Mouse (Mus musculus) granulocyte monocyte progenitor cell, adult 5-6 weeks (primary cell): ENCODE results near the gene Apobec1. TPM values are rescaled to one million over a fixed set of nuclear protein-coding genes. Genes with fewer than 3 reads are reported as not detected.
A peak's percentile ranks its signal among the peaks of the same experiment; 100 is the strongest.
"Not testable (repeated sequence)": the region's sequence is repeated elsewhere in the genome, so short reads cannot be mapped to it uniquely, and the experiment has no call there.

Experiments used
- ATAC-seq: replicated peaks from 2 replicates; pipeline ENCODE4 v1.8.0; 2016; ENCODE audit warnings: mild to moderate bottlenecking, moderate TSS enrichment, inconsistent platforms; ENCODE audit not compliant: poor library complexity, severe bottlenecking
- total RNA-seq, 2 experiments: library from RNA; stranded (forward) in 1 of 2; stranded (reverse) in 1 of 2; fragments of 200-712, 200-1000 nt in 1 of 2; fragments of >200 nt in 1 of 2; fragmentation: Nextera tagmentation in 1 of 2; gene quantifications; 2 replicates each; pipeline ENCODE4 v1.2.3; 2014 to 2017

The Apobec1 gene
- total RNA-seq, 2 experiments from 2014 or later, result 11.9 to 28.1 TPM

DNA sequence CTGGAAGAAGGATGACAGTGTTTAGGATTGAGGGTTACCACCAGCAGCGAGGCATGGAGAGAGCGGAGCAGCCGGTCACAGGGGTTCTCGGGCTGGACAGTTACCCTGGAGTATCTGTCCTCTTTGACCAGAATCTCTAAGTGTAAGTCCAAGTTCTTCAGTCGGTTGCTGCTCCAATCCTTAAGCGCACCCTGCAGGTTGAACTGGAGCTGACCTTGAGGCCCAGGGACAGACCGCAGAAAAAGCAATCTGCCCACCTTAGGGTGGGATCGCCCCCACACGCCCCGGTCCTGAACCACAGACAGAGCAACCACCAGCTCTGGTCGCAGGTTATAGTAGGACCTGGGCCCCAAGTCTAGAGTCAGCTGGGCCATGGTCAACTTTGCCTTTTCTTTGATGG lies 4.4 kb upstream of the Apobec1 start:
- ATAC-seq, result no peak

DNA sequence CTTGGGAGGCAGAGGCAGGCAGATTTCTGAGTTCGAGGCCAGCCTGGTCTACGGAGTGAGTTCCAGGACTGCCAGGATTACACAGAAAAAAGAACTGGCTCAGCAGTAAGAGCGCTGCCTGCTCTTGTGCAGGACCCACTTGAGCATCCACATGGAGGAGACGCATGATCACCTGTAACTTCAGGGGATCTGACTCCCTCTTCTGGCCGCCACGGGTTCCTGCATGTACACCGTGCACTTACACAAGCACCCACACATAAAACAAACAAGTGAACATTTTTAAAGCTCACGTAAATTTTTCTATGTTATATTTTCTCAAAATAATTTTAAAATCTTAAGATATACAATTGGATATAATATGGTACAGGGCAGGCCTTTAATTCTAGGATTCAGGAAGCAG lies 3.2 kb upstream of the Apobec1 start:
- peak; percentile 28; the same call in 1 of the 2 replicates for ATAC-seq

DNA sequence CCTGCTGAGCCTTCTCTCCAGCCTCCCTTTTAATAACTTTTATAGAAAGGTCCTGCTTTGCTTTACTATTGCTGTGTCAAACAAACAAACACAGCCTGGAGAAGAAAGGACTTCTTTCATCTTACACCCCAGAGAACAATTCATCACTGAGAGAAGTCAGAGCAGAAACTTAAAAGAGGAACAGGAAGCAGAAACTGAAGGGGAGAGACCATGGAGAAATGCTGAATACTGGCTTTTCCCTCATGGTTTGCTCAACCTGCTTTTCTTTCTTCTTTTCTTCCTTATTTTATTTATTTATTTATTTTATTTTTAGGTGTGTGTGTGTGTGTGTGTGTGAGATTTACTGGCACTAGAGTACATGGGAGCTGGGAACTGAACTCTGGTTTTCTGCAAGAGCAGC lies 2.0 kb upstream of the Apobec1 start:
- ATAC-seq, result peak; percentile 65

DNA sequence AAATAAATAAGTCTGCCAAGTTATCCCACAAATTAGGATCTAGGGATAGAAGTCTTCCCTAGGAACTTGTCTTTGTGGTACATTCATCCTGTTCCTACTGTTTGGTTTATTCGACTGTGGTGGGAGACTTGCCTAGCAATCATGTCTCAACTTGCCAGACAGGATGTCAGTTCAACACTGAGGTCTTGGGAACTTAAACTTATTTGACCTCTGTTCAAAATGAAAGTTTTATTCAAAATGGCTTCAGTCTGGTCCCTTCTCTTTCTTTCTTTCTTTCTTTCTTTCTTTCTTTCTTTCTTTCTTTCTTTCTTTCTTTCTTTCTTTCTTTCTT lies 713 bp upstream of the Apobec1 start:
- no peak for ATAC-seq

DNA sequence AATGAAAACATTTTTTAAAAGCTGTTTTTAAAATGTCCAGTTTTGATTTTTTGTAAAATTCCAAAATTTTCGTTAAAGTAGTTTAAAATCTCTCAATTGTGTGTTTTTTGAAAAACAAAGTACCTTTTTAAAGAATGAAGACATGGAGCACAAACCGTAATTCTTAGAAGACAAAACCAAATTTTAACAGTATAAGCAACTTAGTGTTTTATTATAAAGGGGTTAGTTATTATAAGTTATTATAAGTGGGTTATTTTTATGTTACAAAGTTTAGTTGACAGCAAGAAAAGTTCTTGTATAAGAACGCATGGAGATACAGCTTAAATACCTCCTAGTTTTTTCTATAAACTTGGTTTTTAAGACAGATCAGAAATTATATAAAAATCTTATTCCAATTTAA lies 629 bp downstream of the Apobec1 start:
- no peak for ATAC-seq

DNA sequence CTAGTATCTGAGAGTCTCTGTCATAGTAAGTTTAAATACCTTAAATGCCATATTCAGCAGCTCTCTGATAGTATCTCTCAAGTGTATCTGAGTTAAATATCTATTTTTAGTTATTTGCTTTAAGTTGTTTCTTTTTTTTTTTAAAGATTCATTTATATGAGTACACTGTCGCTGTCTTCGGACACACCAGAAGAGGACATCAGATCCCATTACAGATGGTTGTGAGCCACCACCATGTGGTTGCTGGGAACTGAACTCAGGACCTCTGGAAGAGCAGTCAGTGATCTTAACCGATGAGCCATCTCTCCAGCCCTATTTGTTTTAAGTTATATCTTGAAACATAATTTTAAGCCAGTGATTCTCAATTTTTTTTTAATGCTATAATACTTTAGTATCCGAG lies 1.2 kb downstream of the Apobec1 start:
- no peak for ATAC-seq

DNA sequence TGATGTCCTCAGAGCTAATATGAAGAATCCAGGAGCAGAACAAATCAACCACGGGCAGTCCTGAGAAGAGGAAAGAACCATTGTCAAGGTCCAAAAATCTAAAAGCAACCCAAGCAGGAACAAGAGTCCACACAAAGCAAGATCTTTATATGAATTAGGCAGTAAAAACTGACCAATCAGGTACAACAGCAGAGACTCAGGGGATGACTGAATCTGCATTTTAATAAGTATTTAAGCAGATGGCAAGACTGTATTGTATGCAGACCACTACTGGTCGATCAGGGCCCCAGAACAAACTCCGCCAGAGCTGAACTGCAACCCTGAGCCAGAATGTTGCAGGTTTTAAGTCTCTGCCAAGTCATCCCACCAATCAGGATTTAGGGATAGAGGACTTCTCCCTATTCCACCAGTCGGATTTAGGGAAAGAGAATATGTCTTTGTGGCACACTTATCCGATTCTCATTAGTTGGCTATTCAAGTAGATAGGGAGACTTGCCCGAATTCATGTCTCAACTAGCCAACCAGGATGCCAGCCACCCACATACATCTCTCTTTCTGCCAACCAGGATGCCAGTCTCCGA lies 2.1 kb downstream of the Apobec1 start:
- no peak for ATAC-seq

DNA sequence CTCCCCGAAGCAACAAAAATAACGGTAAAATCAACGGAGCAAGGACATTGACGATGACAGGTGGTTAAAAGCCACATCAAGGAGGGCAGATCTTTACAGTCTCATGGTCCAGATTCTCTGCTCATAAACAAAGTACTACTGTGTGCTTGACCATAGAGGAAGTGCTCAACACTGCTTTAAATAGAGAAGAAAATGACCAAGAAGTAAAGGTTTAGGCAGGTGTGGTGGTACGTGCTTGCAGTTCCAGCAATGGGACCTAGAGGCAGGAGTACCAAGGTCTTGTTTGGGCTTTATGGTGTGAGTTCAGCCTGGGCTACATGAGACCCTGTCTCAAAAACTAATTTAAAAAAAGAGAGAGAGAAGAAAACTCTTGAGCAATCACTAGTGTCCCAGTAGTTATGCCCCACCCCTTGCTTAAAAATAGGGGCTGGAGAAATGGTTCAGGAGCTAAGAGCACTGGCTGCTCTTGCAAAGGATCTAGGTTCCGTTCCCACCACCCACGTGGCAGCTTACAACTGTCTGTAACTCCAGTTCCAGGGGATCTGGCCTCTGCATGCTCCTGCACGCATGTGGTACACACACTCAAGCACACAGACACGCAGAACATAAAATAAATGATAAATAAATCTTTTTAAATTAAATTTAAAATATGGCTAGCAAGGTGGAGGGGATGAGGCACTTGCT lies 3.0 kb downstream of the Apobec1 start:
- ATAC-seq, result peak; percentile 7

DNA sequence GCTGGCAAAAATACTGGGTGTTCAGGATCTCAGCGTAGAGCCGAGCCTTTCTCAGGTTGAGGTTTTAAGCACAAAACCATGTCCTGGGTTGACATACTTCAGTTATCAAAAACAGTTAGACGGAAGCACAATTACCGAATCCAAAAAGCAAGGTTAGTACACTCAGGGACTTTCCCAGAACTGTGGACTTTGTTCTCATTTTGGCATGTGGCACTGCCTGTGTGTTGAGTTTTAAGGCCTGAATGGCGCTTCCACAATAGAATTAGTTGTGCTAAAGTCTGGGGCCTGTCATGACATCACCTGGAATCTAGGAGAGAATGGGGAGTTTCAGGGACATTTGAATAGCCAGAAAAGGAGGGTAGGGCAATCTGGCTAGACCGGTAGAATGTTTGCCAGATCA lies 3.8 kb downstream of the Apobec1 start:
- no peak for ATAC-seq

DNA sequence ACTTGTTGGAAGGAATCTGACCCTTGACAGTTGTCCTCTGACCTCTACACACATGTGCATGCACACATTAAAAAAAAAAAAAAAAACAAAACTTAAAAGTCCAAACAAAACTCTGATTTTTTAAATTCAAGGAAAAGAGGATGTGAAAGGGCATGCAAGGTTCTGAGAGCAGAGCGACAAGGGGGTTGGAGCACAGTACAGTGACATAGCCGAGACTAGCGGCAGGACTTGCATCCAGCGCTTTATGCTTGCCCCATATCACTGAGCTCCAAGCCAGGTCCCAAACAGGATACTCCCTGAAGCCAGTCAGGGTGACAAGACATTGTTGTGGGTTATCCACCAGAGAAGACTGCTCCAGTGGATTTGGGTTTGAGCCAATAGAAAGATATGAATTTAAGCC lies 4.2 kb downstream of the Apobec1 start:
- ATAC-seq, result peak; percentile 59

DNA sequence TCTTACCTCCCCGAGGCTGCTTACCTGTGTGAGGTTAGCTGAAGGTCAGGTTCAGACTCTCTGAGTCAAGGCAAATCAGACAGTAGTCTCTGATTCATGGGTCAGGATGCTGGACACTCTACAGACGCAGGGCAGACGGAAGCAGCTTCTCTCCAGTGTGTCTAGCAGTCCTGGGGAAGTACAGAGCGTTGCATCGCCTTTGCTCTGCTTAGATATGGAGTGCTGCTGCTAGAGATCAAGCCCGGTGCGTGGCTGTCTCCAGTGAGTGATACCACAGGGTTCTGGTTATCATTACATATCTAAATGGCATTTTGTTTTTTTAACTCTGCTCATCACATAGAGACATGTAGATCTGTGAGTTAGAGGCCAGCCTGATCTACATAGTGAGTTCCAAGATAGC lies 5.6 kb downstream of the Apobec1 start:
- no peak for ATAC-seq

DNA sequence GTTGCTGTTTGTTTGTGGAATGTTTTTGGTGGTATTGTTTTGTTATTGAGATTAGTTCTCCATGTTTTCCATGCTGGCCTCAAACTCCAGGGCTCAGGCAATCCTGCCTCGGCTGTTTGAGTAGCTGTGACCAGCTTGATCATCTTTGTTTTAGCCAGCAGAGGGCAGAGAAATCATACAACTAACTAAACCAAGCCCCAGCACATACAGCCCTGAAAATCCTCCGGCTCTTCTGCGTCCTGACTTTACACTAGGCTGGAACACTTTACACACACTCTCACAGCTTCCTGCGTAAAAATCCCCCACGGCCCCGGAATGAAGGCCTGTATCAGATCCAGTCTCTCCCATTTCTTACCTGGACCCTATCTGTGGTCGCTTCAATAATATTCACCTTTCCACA lies 6.6 kb downstream of the Apobec1 start:
- 0 out of 2 replicates have a peak, but pooled peaks have one; percentile 23 for ATAC-seq

DNA sequence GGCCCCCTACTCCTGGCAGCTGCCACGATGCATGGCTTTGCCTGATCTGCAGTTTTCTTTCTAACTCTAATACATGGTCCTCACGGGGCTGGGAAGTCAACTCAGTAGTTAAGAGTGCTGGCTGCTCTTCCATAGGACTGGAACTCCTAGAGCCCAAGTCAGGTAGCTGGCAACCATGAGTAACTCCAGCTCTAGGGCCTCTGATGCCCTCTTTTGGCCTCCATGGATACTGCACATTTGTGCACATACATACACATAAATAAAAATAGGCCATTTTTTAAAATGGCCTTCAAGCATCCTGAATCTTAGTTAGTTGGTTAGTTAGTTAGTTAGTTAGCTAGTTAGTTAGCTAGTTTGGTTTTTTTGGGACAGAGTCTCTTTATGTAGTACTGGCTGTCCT lies 9.3 kb downstream of the Apobec1 start:
- peak; percentile 38; the same call in 1 of the 2 replicates for ATAC-seq

DNA sequence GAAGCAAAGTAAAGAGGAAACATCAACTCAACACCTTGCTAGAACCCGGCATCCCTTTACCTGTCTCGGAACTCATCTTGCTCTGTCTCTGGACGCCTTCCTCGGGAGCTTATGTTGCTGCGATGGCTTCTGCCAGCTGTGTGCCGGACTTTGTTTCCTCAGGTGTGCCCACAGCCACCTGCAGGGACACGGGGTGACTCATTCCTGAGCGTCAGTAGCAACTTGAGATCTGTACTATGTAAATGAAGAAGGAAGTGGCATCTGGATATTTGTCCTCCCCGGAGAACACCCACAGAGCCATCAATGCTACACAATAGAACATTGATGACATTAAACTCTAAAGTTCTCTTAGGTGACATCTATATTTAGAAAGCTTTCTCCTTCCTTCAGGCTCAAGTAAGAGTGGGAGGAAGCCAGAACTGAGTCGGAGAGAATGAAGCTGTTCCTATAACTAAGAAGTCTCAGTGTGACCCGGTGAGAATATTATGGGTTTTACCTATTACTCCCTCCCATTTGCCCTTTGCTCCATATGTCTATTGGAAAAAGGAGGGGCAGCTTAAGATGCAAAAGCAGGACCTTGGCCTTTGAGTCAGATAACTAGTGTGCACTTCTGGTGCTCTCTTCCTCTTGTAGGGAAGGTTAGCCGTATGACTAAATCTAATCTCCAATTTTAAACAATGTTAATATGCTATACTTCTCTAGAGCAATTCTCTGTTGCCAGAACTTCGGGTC lies 11.1 kb downstream of the Apobec1 start:
- no peak for ATAC-seq

DNA sequence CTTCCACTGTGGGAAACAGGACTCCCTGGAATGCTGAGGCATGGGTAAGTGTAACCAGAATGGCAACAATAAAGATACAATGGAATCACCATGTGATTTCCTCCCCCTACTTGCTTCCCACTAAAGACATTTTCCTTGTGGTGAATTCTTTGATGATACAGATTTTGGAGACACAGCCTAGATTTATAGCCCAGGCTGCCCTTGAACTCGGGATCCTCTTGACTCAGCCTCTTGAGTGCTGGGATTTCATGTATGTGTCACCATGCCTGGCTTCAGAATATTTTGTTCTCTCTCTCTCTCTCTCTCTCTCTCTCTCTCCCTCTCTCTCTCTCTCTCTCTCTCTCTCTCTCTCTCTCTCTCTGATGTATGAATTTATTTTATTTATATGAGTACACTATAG lies 23.2 kb downstream of the Apobec1 start:
- ATAC-seq, result no peak

DNA sequence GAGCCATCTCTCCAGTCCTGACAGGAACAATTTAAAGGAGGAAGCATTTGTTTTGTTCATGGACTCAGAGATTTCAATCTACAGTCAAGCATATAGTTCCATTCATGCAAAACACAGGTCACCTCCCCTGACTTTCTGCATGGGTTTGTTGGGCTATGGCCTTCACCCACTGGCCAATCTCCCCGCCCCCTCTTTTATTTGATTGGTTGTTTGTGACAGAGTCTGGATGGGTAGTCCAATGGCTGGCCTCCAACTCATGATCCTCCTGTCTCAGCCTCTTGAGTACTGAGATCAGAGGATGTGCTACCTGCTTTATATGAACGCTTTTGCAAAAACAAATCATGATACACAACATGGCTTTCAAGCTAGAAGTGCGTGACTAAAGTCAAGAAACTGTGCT lies 25.2 kb downstream of the Apobec1 start:
- no peak for ATAC-seq

DNA sequence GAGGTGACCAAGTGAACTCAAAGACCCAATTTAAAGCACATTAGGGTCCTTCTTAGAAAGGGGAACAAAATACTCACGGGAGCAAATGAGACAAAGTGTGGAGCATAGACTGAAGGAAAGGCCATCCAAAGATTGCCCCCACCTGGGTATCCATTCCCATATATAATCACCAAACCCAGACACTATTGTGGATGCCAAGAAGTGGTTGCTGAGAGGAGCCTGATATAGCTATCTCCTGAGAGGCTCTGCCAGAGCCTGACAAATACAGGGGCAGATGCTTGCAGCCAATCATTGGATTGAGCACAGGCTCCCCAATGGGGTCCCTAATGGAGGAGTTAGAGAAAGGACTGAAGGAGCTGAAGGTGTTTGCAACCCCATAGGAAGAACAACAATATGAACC lies 27.2 kb downstream of the Apobec1 start:
- not testable (repeated sequence) for ATAC-seq

DNA sequence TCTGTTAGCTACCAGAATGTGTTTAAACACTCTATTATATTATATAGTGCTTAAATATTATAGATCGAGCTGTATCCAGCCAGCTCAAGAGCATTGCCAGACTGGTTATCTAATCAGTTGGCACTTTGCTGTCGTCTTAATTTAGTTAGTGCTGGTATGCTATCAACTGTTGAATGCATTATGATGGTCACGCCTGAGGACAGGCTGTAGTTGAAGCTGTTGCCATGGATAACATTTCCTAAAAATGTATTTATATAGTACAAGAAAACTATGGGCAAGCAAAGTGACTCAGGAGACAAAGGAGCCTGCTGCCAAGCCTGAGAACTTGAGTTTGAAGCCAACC lies 30.7 kb downstream of the Apobec1 start:
- ATAC-seq, result no peak; the same call in 1 of the 2 replicates

DNA sequence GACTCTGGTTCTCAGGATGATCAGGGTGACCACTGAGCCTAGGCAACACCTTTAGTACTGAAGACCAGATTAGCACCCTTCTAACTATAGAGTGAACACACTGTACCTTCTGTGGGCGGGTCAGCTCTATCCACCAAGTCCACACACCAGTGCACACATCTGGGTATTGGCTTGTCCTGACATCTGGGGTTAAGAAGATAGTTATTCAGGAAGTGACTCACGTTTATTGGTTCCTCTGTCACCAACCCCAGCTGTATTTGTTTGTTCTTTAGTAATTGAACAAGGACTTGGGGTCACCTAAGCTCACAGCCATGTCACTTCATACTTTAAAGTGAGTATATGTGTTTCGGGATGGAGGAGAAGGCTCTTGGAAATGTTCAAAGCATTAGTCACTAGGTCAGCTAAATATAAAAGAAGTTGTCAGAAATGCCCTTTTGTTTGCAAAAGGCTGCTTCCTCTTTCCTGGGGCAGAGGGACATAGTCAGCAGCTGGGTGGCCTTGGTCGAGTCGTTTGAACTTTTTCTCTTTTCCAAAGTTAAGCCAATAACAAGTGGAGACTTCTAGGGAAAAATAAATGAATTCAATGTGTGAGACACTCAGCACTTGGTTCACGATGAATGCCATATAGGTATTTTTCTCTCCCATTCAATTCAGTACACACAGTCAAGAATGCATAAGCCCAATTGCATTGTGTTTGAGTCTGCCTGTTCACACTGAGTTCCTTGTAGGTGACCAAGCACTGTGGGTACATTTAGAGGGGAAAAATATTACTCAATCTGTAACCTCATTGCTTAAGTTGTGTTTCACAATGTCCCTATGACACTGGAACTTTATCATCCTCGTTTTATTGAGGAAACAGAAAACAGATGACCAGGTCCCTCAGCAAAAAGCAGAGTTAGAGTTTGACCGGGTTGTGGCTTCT lies 31.3 kb downstream of the Apobec1 start:
- ATAC-seq, result peak; percentile 88

DNA sequence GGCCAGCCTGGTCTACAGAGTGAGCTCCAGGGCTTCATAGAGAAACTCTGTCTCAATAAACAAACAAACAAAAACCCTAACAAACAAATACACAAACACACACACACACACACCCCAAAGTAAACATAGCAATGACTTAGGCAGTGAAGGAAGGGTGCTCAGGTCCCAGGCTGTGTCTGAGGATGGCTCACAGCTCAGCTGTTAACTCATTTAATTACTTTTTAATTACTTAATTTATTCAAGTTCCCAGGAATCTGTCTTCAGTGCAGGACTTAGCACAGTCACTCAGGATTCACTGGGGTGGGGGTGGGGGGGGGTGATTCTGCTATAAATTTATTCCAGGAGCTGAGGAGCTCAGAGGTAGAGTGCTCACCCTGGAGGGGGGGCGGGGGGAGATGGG lies 32.5 kb downstream of the Apobec1 start:
- no peak for ATAC-seq

DNA sequence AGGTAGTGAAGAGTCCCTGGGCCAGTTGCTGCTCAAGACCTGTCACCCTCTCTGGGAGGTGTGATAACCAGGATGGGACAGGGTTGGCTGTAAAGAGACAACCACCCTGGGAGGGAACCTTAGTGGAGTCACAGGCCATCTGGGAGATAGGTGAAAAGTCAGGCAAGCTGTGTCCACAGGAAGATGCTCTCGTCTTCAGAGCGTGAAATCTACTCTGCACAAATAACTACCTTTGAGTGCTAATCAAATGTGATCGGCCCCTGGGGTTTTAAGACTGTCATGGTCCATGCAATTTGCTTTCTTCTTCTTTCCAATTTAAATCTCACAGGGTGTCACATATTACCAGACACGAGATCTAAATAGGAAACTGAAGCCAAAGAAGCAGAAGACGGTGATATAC lies 33.1 kb downstream of the Apobec1 start:
- no peak for ATAC-seq
